Mouse (Mus musculus): ENCODE data around the gene Ffar2. TPM values are rescaled to one million over a fixed set of nuclear protein-coding genes. Genes with fewer than 3 reads are reported as not detected.

Gene Ffar2
- polyA plus RNA-seq (2012) = 0.08 TPM in 1 of 2 replicates, not detected in the other

DNA sequence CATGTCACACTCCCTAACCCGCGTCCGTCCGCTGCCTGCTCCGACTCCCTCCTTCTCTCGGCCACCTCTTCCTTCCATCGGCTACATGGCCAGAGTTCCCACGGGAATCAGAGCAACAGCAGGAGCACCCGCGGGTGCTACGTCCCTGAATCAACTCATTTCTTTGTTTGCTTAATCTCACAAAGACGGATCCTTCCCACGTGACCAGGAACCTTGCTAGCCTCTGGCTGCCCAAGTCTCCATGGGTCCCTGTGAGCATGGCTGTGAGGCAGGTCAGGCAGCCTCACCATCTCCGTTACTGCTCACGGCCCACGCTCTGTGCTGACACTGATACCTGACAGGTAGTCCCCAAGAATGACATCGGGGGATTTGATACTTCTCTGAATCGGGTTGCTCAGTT is at the start of gene Ffar2:
Gene Ffar2, minus strand, starts transcription at position 101 of the 400 bp plus-strand sequence.
- no peak for TF ChIP-seq GATA1 (IDR thresholded peaks at IDR 0.05; ENCODE audit: low read length)
- TF ChIP-seq TAL1 (IDR thresholded peaks at IDR 0.05; ENCODE audit: low read length) = no peak
- Histone ChIP-seq H3K4me3 (replicated peaks) (no peak within 1 kb of the TSS), H3K4me1 (ENCODE audit: control insufficient read depth) (no peaks in the 10 kb centered on the region; the same call in 1 of the 2 replicates), H3K36me3 (ENCODE audit: control insufficient read depth) (no peaks in the 10 kb centered on the region), H3K27me3 (ENCODE audit: control insufficient read depth) (no peaks in the 10 kb centered on the region), H3K9me3 (ENCODE audit: control insufficient read depth, low read length) (peaks cover 2% of the 10 kb centered on the region; the same call in 1 of the 2 replicates)

DNA sequence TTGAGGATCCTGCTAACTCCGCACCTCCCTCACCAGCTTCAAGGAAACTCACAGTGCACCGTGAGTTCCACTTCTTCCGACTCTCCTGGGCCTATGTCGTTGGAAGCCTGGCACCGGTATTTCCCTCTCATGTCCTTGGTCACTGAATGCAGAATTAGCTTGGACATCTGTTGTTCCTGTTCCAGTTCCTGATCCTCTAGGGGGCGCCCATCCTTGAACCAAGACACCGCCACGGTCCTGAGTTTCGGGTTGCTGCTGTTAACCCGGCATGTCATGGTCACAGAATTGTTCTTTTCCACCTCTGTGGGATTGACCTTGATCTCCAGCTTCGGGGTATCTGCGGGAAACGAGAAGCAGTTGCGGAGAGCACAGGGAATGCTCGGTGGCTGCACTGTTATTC is 49.5 kb upstream of the Ffar2 start:
- Histone ChIP-seq H3K36me3 (ENCODE audit: control insufficient read depth) (no peaks in the 10 kb centered on the region), H3K27me3 (ENCODE audit: control insufficient read depth) (no peaks in the 10 kb centered on the region), H3K9me3 (ENCODE audit: control insufficient read depth, low read length) (no peaks in the 10 kb centered on the region), H3K4me3 (replicated peaks) (no peak overlapping the region), H3K4me1 (ENCODE audit: control insufficient read depth) (no peaks in the 10 kb centered on the region)
- TF ChIP-seq TAL1 (IDR thresholded peaks at IDR 0.05; ENCODE audit: low read length) = no peak
- no peak for TF ChIP-seq GATA1 (IDR thresholded peaks at IDR 0.05; ENCODE audit: low read length)

DNA sequence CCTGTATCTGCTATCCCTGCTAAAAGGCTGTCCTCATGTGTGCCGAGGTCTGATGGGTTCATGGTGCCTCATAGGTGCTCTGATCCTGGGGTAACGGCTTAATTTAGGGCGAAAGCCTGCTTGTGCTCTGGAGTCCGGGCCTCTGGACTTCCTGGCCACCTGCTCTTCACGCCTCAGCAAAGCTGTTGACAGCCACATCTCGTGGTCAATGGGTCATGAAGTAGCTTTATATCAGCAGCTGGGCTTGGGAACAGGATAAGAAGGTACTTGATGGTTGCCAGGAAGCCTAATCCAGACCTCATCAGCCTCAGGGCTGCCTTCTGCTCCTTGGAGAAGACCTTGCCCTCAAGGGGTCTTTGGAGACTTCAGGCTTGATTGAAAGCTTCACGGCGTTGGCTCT is 39.8 kb upstream of the Ffar2 start:
- H3K9me3 ChIP-seq (ENCODE audit: control insufficient read depth, low read length) = no peaks in the 10 kb centered on the region
- no peaks in the 10 kb centered on the region for H3K36me3 ChIP-seq (ENCODE audit: control insufficient read depth)
- TF ChIP-seq GATA1 (IDR thresholded peaks at IDR 0.05; ENCODE audit: low read length) = no peak
- TF ChIP-seq TAL1 (IDR thresholded peaks at IDR 0.05; ENCODE audit: low read length) = no peak
- no peak overlapping the region for H3K4me3 ChIP-seq (replicated peaks)
- no peaks in the 10 kb centered on the region for H3K27me3 ChIP-seq (ENCODE audit: control insufficient read depth)
- H3K4me1 ChIP-seq (ENCODE audit: control insufficient read depth) = peaks cover 3% of the 10 kb centered on the region

DNA sequence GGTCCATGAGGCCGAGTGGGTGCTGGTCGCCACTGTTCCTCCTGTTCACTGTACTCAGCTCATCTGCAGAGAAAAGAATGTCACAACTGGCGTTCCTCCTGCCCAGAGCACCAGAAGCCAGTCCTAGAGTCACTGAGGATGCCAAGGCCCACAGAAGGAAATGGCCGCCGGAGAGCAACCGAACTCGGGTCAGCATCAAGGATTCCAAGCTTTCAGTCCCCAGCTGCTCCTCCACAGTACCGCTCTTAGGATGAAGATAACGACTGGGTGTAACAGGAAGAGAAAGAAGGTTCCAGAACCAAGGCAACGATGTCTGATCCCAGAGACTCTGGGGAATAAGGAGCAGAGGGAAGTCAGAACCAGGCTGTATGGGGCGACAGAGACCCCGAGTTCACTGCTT is 37.9 kb upstream of the Ffar2 start, which contains the start of gene Ffar1:
Gene Ffar1, minus strand, starts transcription at position 101 of the 400 bp plus-strand sequence.
- Histone ChIP-seq H3K9me3 (ENCODE audit: control insufficient read depth, low read length) (no peaks in the 10 kb centered on the region), H3K27me3 (ENCODE audit: control insufficient read depth) (no peaks in the 10 kb centered on the region), H3K36me3 (ENCODE audit: control insufficient read depth) (no peaks in the 10 kb centered on the region), H3K4me3 (replicated peaks) (no peak within 1 kb of the TSS), H3K4me1 (ENCODE audit: control insufficient read depth) (peaks cover 3% of the 10 kb centered on the region)
- TF ChIP-seq TAL1 (IDR thresholded peaks at IDR 0.05; ENCODE audit: low read length) = no peak
- no peak for TF ChIP-seq GATA1 (IDR thresholded peaks at IDR 0.05; ENCODE audit: low read length)

DNA sequence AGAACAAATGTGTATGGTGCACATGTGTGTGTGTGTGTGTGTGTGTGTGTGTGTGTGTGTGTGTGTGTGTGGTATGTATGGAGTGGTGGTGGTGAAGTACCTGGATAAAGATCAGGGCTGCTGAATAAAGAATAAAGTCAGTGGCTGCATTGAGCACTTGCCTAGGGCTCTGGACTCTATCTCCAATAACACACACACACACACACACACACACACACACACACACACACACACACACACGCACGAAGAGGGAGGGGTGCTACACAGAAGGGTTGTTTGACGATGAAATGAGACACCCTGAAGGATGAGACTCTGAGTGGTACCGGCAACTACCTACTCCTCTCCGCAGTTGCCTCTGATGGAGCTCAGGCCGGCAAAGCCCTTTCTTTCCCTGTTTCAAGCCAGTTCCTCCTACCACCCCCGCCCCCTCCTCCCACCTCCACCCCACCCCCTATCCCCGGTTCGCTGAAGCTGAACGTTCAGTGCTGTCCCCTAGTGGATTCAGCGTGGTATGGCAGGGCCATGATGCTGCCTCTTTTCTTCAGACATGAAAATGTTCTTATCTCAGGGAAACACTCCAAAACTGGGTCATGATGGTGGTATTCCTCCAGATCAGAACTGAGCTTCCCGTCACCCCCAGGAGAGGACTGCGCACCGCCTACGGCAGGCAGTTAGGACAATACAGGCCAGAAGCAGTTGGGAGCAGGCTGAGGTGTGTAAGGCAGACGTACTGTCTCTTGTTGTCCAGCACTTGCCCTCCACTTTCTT is 36.2 kb upstream of the Ffar2 start:
- H3K4me3 ChIP-seq (replicated peaks) = no peak overlapping the region
- no peaks in the 10 kb centered on the region for H3K27me3 ChIP-seq (ENCODE audit: control insufficient read depth)
- H3K9me3 ChIP-seq (ENCODE audit: control insufficient read depth, low read length) = no peaks in the 10 kb centered on the region
- no peak for TF ChIP-seq TAL1 (IDR thresholded peaks at IDR 0.05; ENCODE audit: low read length)
- TF ChIP-seq GATA1 (IDR thresholded peaks at IDR 0.05; ENCODE audit: low read length) = no peak
- no peaks in the 10 kb centered on the region for H3K36me3 ChIP-seq (ENCODE audit: control insufficient read depth)
- peaks cover 3% of the 10 kb centered on the region for H3K4me1 ChIP-seq (ENCODE audit: control insufficient read depth)

DNA sequence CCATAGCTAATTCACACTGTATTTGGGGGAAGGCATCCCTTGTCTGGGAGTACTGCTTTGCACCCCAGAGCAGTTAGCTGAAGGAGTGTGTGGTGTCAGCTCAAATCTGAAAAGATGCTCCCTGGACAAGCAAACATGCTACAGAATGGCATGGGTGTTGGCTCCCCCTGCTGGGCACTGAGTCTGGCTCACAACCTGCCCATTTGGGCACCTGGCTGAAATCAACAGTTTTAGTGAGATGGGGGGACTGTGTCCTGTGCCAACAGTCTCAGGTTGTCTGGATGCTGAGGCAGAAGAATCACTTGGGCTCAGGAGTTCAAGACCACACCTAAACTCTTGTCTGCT is 35.7 kb upstream of the Ffar2 start:
- Histone ChIP-seq H3K9me3 (ENCODE audit: control insufficient read depth, low read length) (no peaks in the 10 kb centered on the region), H3K36me3 (ENCODE audit: control insufficient read depth) (no peaks in the 10 kb centered on the region), H3K27me3 (ENCODE audit: control insufficient read depth) (no peaks in the 10 kb centered on the region), H3K4me3 (replicated peaks) (no peak overlapping the region), H3K4me1 (ENCODE audit: control insufficient read depth) (peaks cover 3% of the 10 kb centered on the region)
- TF ChIP-seq TAL1 (IDR thresholded peaks at IDR 0.05; ENCODE audit: low read length) = no peak

DNA sequence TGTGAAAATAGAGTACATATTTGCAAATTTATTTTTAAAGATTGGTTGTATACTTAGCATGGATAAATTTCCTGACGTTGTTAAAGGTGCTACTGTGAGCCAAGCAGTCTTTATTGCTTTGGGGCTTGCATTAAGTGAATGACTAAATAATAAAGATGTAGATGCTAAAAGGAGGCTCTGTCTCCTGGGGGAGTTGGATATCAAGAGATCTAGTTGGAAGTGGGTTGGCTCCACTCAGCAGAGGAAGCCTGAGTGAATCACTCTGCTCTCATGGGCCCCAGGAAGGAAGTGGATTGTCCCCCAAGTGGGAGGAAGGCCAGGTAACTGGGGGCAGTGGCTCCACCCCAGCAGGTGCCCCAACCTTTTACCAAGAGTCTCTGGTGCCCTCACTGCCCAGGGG is 34.2 kb upstream of the Ffar2 start:
- Histone ChIP-seq H3K27me3 (ENCODE audit: control insufficient read depth) (no peaks in the 10 kb centered on the region), H3K4me3 (replicated peaks) (no peak overlapping the region), H3K4me1 (ENCODE audit: control insufficient read depth) (peaks cover 3% of the 10 kb centered on the region), H3K9me3 (ENCODE audit: control insufficient read depth, low read length) (no peaks in the 10 kb centered on the region), H3K36me3 (ENCODE audit: control insufficient read depth) (no peaks in the 10 kb centered on the region)
- TF ChIP-seq TAL1 (IDR thresholded peaks at IDR 0.05; ENCODE audit: low read length) (no peak), GATA1 (IDR thresholded peaks at IDR 0.05; ENCODE audit: low read length) (no peak)

DNA sequence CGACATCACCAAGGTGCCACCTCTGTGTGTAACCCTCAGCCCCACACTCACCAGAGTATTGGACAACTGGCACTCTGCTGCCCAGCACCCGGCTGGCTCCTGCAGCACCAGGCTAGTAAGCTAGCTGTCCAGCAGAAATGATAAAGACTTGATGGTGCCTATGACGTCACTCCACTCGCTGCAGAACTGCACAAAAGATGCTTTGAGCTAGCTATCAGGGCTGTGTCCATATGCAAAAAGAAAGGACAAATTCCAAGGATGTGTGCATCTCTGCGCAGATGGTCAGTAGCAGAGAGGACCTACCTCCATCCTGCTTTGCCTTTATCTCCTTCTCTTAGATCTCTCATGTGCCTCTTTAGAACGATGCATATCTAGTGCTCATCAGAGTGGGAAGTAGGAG is 32.5 kb upstream of the Ffar2 start, which contains the start of gene Ffar3:
Gene Ffar3, minus strand, starts transcription at position 101 of the 400 bp plus-strand sequence.
- Histone ChIP-seq H3K9me3 (ENCODE audit: control insufficient read depth, low read length) (no peaks in the 10 kb centered on the region), H3K4me3 (replicated peaks) (no peak within 1 kb of the TSS), H3K4me1 (ENCODE audit: control insufficient read depth) (peaks cover 3% of the 10 kb centered on the region), H3K27me3 (ENCODE audit: control insufficient read depth) (no peaks in the 10 kb centered on the region), H3K36me3 (ENCODE audit: control insufficient read depth) (no peaks in the 10 kb centered on the region)
- TF ChIP-seq GATA1 (IDR thresholded peaks at IDR 0.05; ENCODE audit: low read length) (no peak), TAL1 (IDR thresholded peaks at IDR 0.05; ENCODE audit: low read length) (no peak)

DNA sequence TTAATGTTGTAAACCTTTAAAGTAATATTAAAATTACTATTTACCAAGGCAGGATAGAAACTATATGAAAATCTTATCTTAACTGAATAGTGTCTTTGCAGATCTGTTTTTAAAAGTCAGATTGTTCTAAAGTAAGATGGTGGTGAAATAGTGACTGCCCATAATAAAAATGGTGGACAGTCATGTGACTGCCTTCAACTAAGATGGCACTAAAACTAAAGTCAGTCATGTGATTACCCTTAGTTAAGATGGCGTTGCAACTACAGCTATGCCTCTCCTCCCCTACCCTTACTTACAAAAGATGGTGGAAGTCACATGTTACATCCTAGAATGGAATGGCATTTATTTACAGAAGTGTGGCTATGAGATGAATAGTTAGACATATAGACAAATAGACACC is 27.8 kb upstream of the Ffar2 start:
- Histone ChIP-seq H3K27me3 (ENCODE audit: control insufficient read depth) (no peaks in the 10 kb centered on the region), H3K4me1 (ENCODE audit: control insufficient read depth) (no peaks in the 10 kb centered on the region), H3K36me3 (ENCODE audit: control insufficient read depth) (no peaks in the 10 kb centered on the region), H3K4me3 (replicated peaks) (no peak overlapping the region), H3K9me3 (ENCODE audit: control insufficient read depth, low read length) (no peaks in the 10 kb centered on the region)
- TF ChIP-seq TAL1 (IDR thresholded peaks at IDR 0.05; ENCODE audit: low read length) (no peak), GATA1 (IDR thresholded peaks at IDR 0.05; ENCODE audit: low read length) (no peak)
